Mouse (Mus musculus): ENCODE data around the gene Lbhd2. TPM values are rescaled to one million over a fixed set of nuclear protein-coding genes. Genes with fewer than 3 reads are reported as not detected.

The Lbhd2 gene
- total RNA-seq, 2 experiments from 2014 or later, result 0.96 to 1.3 TPM

DNA sequence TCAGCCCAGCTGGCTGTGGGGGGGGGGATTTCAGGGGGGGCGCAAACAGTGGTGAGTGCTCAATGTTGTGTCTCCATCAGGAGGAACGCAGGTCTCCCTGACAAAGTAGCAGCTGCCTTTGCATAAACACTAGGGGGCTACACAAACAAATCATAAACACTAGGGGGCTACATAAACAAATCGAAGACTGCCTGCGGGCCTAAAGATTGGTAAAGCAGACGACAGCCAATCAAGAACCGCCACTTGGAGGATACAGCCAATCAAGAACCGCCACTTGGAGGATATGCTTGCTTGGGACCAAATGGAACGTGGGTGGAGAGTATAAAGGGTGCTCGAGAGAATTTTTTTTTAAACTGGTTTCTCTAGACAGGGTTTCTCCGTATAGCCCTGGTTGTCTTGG, 1.7 kb upstream of the Lbhd2 start:
- no peak for DNase-seq (ENCODE audit: low spot score in 2 of 2)

DNA sequence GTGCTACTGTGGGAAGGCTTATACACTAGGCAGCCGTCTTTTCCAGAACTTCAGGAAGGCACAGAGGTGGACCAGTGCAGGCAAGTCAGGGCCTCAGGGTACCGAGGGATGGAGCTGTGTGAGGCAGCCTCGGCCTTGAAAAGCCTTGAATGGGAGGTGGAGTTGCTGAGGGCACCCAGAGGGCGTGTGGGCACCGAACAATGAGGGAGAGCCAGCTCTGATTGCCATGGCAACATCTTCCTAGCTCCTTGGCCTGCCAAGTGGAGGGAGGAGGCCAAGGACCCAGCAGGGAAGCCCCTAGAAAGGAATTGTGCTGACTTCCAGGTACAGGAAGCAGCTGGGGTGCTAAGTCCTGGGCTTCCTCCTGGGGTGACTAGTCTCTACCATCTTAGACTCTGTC, 3.0 kb downstream of the Lbhd2 start:
- no peak for DNase-seq (ENCODE audit: low spot score in 2 of 2)

DNA sequence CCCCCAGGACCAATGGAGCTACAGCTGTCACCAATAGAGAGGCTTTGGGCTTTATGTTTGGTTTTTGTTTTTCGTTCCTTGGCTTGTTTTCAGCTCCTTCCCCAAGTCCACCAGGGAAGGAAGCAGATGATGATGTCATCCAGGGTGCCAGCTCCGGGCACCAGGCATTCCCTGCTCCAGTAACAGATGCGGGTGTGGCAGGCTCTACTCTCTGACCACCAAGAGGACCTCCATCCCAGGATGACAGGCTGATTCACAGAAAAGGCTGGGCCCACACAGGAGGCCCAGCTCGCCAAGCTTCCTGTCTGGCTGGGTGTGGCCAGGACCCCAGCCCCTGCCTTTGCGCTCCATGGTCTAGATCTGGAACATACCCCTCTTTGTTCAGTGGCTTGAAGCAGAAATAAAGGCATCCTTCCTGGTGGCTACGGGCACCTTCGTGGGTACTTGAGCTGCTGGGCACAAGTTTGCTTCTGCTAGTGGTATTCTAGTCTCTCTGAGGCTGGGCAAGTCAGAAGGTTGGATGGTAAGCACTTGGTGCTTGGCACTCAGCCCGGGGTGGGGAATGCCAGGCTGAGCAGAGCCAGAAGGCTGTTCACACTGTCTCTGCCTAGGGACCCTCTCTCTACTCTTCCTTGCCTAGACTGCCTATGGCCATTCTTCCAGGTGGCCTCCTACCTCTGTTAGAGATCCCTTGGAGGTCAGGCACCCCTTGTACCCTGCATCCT, 5.2 kb downstream of the Lbhd2 start:
- no peak for DNase-seq (ENCODE audit: low spot score in 2 of 2)

DNA sequence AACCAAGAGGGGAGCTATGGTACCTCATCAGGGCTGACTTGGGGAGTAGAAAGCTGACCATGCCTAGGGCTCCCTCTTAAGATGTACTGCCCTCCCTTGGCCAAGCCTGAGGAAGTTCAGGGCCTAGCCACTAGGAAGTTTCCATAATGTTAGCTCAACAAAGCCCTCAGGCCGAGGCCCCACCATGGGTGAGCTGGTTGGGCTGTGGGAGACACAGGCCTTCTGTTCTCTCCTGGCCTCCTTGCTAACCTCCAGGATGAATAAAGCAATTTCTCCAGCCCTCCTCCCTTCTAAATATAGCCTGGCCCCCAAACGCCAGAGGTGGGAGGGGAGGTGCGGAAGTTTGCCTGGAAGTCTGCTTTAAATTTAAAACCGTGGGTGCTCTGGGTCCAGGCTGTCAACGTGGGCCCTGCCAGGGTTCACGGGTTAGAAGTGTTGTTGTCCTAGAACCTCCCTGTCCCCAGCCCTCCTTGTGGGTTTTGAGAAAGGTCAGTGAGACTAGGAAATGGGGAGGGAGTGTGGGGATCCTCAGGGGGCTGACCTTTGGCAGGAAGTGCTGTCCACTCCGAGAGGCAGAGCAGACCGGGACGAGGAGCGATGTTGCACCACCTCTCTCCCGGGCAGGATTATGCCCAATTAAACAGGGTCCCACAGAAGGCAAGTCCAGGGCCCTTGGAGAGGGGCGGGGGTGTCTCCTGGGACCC, 6.1 kb downstream of the Lbhd2 start:
- DNase-seq (ENCODE audit: low spot score in 2 of 2), result no peak

DNA sequence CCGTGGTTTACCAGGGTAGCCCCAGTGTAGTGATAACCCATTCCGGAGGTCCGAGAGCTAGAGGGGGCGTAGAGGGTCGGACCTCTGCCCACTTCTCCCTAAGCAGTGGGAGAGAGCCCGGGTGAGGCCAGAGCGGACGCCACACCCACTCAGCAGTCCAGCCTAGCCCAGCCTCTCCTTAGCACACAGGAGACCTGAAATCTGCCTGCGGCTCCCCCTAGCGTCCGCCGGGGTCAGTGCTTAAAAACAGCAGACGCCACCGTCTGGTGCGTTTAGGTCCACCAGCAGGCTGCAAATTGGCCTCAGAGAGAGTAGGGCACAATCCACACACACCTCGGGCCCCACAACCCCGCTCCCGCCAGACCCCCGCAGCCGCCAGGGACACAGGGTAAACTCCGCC, 6.7 kb downstream of the Lbhd2 start:
- DNase-seq (ENCODE audit: low spot score in 2 of 2), result peak; percentile 90 to 93

DNA sequence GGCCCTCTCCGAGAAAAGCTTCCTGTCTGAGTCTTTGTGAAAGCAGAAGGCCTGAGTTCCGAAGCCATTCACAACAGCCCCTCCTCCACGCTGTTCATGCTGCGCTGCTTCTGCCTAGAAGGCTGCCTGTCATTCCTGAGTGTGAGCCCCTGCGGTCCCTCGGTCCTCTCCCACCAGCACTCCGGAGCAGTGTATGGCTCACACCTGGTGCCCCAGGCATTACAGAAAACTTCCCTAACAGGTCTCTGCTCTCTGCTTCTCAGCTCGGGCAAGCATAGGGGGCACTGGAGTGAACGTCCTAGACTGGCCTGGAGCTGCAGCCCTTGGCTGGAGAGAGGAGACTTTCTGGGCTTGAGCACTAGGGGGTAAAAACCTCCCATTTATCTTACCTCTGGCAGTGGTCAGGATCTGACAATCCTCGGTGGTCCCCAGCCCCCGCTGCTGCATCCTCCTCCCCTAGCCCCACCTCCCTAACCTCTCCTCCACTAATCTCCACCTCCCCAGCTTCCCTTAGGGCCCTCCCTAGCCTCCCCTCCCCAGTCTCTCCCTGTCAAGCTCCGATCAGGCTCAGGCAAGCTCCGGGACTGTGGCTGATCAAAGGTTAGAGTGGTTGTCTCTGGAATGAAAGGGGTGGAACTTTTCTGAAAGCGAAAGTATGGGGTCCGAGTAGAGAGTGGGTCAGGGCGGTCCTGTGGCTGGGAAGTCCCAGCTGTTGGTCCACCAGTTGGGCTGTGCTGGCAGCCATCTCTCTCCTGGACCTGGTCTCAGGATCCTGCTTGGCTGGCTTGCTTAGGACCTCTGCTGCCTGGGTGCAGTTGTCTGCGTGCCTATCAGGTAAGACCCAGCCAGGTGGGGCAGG, 10.5 kb downstream of the Lbhd2 start, which contains the start of gene Exoc3l4:
TSS of gene Exoc3l4 (plus strand) at position 97 of the 859 bp plus-strand sequence.
- DNase-seq (ENCODE audit: low spot score in 2 of 2), result no peak

DNA sequence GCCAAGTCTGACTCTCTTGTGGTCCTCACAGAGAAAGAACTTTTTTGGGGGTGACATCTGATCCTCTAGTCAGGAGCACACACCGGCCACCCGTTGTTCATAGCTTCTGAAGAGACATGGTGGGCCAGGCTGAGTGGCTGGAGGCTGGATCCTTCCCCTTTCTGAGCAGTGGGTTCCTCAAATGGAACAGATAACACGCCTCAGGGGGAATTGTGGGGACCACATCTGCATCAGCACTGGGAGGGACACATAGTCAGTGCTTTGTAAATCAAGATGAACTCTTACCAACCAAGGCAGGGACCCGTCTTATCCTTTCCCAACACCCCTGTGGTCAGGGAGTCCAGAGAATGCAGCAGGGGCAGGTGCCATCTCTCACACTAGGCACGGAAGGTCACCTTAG, 13.3 kb downstream of the Lbhd2 start:
- no peak for DNase-seq (ENCODE audit: low spot score in 2 of 2)

DNA sequence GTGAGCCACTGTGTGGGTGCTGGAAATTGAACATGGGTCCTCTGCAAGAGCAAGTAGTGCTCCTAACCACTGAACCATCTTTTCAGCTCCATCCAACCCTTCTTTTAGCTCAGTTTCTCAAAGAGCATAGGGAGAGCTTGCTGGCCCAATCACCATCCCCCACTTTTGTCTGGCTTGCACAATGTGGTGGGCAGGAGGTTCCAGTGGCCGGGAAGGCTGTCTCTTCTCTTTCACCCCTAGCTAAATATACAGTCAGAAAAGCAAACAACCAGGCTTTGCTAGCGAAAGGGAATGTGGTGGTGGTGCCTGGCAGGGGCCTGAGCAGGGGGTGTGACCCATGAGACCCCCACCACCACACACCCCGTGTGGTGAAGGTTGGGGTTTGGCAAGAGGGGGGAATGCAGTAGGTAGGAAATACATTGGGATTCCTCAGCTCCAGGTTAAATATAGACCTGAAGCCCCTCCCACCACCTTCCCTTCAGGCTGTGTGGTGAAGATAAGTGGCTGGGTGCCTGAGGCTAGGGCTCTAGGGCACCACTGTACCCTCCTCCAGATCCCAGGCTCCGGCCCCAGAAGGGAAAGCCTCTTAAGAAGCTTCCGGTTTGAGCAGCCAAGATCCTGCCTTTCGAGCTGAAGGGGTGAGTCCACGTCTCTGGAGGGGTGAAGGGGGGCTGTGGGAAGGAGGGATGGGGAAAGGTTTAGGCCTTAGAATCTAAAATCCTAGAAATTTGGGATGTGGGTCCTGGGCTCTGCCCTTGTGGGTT, 14.5 kb downstream of the Lbhd2 start:
- DNase-seq (ENCODE audit: low spot score in 2 of 2), result no peak

DNA sequence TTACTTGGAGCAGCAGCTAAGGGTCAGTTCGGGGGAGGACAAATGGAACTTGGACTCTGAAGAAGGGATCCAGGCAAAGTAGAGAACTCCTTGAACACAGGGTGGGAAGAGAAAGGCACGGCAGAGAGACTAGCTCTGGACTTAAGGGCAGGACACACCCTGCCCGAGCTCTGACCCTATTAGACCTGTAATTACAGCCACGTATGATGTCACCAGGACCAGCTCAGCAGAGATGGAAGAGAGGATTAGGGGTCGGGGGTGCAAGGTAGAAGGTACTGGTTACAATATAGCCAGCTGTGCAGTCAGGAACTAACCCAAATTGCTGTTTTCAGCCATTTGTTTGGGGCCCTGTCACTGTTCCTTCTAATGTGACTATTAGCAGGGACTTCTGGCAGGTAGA, 16.2 kb downstream of the Lbhd2 start:
- no peak for DNase-seq (ENCODE audit: low spot score in 2 of 2)

DNA sequence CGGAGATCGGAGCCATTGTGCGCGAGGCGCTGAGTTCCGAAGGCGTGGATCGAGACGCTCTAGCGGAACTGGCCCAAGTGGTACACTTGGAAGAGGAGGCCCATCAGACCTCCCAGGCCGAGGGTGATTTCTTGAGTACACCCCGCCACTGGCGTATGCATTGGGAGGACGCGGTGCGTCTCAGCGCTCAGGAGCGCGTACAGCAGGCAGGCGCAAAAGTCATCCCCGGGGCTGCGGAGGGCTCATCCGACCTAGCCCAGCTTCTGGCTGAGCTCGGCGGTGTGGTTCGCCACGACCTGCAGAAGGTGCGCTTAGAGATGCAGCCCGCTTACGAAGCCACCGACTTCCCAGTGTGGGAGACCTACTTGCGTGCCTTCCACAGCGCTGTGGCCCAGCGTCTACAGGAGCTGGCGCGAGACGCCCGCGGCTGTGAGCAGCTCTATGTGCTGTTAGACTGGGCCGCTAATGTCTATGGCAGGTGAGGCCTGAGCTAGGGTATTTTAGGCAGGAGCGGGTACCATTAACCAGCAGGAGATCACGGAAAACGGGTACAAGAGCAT, 17.0 kb downstream of the Lbhd2 start:
- no peak for DNase-seq (ENCODE audit: low spot score in 2 of 2)

DNA sequence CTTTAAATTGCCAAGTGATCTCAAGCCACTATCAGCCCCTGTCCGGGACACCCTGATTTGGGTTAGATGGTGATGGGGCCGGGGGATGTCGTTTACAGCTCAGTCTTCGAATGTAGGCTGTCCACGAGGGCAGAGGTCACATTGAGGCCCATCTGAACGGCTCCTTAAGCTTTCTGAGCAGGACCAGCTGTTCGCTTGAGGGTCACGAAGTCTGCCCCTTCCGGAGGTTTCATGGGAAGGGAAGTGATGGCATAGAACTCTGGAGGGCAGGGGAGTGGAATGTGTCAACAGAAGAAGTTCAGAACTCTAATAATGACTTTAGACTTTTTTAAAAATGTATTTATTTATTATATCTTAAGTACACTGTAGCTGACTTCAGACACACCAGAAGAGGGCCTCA, 17.9 kb downstream of the Lbhd2 start:
- DNase-seq (ENCODE audit: low spot score in 2 of 2), result no peak

DNA sequence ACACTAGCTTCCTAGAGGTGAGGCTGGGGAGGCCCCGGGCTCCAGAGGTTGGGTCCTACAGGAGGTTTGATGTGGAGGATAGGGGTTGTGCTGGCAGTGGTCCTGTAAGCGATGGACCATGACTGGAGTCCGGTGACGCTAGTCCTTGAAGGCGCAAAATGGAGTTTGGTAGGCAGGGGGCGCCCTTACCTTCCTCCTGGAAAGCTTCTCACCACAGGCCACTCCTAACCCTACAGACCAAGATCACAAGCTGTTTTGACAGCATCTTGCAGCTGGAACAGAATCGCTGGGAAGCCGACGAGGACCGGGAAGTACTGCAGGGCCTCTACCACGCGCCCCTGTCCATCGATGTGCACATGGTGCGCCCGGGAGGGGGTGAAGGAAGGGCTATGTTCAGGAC, 18.6 kb downstream of the Lbhd2 start:
- DNase-seq (ENCODE audit: low spot score in 2 of 2), result peak; percentile 87

DNA sequence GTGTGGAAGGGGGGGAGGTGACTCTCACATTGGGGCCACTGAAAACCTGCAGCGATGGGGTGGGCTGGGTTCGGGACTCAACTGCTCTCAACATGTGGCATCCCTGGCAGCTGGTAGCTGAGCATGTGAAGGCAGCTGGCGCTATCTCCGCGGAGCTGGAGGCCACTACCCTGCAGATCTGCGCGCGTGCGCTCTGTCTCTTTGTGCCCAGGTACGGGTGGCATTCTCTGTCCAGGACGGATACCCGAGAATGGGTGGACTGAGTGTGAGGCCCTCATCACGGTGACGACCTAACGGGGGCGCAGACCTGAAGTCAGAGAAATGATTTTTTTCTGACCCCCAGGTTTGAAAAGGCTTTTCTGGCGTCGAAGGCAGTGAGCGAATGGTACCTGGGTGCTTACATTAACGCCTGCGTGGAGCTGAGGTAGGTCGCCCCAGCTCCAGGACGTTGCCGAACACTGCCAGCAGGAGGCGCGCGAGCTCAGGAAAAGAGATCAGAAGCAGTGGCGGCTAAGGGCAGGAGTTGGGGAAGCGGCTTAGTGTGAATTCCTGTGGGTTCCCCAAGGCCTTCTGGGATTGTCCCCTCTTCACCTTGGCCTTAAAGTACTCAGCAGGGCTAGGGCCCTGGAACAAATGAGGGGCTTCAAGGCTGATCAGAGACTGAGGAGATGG, 19.3 kb downstream of the Lbhd2 start:
- peak; percentile 97 for DNase-seq (ENCODE audit: low spot score in 2 of 2)

DNA sequence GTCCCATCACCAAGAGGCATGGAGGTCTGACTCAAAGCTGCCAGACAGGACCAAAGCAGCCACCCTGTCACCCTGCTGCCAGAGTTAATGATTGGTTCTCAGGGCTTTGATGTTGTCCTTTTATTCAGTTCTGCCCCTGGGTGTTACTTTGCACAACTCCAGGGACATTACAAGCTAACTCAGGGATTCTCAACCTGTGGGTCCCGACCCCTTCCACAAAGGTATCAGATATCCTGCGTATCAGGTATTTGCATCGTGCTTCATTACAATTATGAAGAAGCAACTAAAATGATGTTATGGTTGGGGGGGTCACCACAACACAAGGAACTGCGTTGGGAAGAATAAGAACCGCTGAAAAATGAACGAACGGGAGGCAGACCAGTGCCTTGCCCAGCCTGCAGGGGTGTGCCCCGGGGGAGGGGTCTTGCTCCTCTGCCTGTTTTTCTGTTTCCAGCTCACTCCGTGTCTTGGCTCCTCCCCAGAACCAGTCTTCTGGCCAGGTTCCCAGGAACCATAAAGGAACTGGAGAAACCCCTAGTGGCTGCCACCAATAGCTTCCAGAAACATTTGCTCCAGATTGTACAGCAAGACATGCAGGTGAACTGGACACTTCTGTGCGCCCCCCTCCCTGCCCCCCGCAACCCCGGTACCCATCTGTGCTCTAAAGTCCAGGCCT, 21.0 kb downstream of the Lbhd2 start:
- DNase-seq (ENCODE audit: low spot score in 2 of 2), result no peak

DNA sequence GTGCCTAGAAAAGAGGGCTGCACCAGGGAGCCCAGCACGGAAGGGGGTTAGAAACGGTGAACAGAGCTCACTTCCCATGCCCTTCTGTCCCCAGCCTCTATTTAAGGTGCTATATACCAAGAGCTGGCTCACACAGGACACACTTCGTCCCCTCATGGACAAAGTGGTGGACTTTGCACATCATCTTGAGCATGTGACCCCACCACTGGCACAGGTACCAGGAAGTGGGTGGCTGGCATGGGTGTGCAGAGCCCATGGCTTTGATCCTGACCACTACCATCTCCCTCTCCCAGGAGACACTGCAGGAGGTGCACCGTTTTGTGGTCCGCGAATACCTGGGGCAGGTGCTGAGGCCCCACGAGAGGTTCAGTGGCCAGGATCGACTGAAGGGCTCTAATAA, 21.8 kb downstream of the Lbhd2 start:
- DNase-seq (ENCODE audit: low spot score in 2 of 2), result no peak

DNA sequence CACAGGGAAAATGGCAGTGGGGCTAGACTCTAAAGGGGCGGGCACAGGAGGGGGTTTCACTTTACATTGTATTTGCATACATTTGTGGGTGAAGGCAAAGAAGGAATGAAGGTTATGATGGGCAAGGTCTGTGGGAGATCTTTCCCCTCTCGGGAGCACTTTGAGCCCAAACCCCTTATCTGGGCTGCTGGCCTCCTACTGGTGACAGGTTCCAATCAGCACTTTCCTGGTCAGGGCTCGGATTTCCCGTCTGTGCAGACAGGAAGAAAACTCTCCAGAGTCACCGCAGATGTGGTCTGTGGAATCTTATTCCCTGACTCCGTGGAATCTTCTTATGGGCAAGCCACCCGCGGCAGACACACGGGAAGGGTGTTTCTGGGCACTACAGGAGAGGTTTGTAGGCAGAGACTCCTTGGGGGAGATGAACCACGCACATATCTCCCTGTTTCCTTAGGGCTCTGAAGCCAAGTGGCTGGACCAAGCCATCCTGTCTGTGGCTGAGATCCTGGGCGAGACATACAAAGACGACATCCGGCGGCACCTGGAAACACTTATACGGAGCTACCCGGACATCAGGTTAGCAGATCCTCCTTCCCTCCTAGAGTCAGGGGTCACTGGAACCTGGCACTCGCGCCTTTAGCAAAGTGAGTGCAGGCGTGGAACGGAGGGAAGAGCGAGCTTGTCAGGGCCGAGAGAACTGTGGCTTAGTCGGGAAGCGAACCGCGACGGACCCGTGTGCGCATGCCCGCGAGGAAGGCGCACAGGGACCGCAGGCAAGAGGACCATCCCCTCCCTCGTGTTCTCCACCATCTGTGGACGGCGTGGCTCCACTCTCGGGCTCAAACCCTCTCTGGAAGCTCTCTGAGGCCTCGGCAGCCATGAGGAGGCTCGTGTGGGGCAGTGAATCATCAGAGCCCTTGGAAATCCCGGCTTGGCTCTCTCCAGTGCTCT, 22.6 kb downstream of the Lbhd2 start:
- DNase-seq (ENCODE audit: low spot score in 2 of 2), result peak in 1 of 2 experiments; percentile 47

DNA sequence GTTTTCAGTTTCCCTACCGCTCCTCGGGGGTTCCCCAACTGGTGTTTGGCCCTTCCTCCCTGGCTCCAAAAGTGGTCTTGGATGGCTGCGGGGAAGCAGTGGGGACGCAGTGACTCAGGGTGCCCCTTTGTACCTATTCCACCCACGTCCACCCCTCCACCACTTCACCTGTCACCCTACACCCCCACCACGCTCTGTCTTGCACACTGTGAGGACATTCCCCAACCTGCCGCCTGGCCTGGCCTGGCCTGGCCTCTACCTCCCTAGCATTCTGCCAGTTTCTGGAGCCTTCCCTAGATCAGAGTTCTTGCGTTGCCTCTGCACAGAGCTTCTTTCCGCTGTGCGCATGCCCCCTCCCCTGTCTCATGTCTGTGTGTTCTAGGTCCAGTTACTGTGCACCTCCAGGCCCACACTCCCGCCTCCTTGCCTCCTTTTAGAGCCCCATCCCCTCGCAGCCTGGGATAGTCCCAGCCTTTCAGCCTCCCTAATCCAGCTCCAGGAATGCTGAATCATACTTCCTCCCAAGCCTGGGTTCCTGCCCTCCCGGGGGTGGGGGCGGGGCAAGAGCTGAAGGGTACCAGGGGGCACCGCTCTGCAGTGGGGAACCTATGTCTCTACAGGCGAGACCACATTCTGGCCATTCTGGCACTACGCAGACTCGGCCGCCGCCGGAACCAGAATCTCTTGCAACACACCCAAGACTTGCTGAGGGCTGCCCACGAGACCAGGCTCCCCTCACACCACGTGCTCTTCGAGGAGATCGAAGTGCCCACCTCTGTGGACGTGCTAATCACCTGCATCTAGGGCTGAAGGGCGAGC, 23.6 kb downstream of the Lbhd2 start:
- DNase-seq (ENCODE audit: low spot score in 2 of 2), result no peak

Measured in layer of hippocampus, postnatal 10 days (tissue).